Mouse (Mus musculus) ES-E14 (cell line): Measurements from ENCODE around the gene Amotl1.

Experiments
- CHD2 ChIP-seq: IDR thresholded peaks from 2 replicates; pipeline ENCODE4 v1.6.1; 2014; ENCODE audit warnings: mild to moderate bottlenecking, low read depth, low read length, inconsistent platforms
- HCFC1 ChIP-seq: IDR thresholded peaks from 2 replicates; pipeline ENCODE4 v1.6.1; 2012; ENCODE audit warnings: low read length, inconsistent platforms, borderline replicate concordance; ENCODE audit not compliant: insufficient read depth
- MAFK ChIP-seq: IDR thresholded peaks from 2 replicates; pipeline ENCODE4 v1.6.1; 2014; ENCODE audit warnings: mild to moderate bottlenecking, low read depth, low read length, inconsistent platforms; ENCODE audit not compliant: insufficient read depth
- ZC3H11A ChIP-seq: IDR thresholded peaks from 2 replicates; pipeline ENCODE4 v1.6.1; 2012; ENCODE audit warnings: low read depth, mild to moderate bottlenecking, inconsistent platforms, low read length, borderline replicate concordance
- ZNF384 ChIP-seq: IDR thresholded peaks from 2 replicates; pipeline ENCODE4 v1.6.1; 2012; ENCODE audit warnings: low read depth, low read length, inconsistent platforms

GRCm38 (mm10) chr9:14614931-14615880 is 29.6 kb downstream of the Amotl1 start:
- TF ChIP-seq ZC3H11A (no peak), HCFC1 (no peak), MAFK (no peak), CHD2 (no peak), ZNF384 (no peak)
